Mouse (Mus musculus) lung, postnatal 0 days (tissue): ENCODE data around the gene Actl6a. TPM values are rescaled to one million over a fixed set of nuclear protein-coding genes. Genes with fewer than 3 reads are reported as not detected.
"Not testable (repeated sequence)": the region's sequence is repeated elsewhere in the genome, so short reads cannot be mapped to it uniquely, and the experiment has no call there.

ENCODE experiments used
- ATAC-seq: fragments of 200-750 bp; cut with Nextera tagmentation; 2 replicates; pipeline ENCODE4 v1.8.0; 2017; ENCODE audit warnings: moderate library complexity
- DNase-seq: peaks from one replicate; pipeline ENCODE4 v3.0.0-alpha.2; 2016; ENCODE audit warnings: low spot score
- H3K27ac ChIP-seq: fragments of 300-500 bp; sonication (generic); 2 replicates; pipeline ENCODE4 v1.5.1; 2014; ENCODE audit warnings: antibody characterized with exemption, mild to moderate bottlenecking, low read length, mixed read lengths
- H3K27me3 ChIP-seq: fragments of 300-500 bp; sonication (generic); replicated peaks from 2 replicates; pipeline ENCODE4 v1.6.1; 2014; ENCODE audit warnings: low read length, mixed read lengths; ENCODE audit not compliant: insufficient read depth
- H3K36me3 ChIP-seq: fragments of 300-500 bp; sonication (generic); 2 replicates; pipeline ENCODE4 v1.6.1; 2014; ENCODE audit warnings: low read length, mixed read lengths; ENCODE audit not compliant: insufficient read depth
- H3K4me1 ChIP-seq: fragments of 300-500 bp; sonication (generic); 2 replicates; pipeline ENCODE4 v1.6.1; 2014; ENCODE audit warnings: antibody characterized with exemption, low read depth, low read length, mixed read lengths; ENCODE audit not compliant: insufficient read depth
- H3K4me2 ChIP-seq: fragments of 300-500 bp; sonication (generic); replicated peaks from 2 replicates; pipeline ENCODE4 v1.6.1; 2014; ENCODE audit warnings: low read depth, mild to moderate bottlenecking, low read length, moderate library complexity, mixed read lengths
- H3K4me3 ChIP-seq: fragments of 300-500 bp; sonication (generic); 2 replicates; pipeline ENCODE4 v1.5.1; 2014; ENCODE audit warnings: low read depth, low read length
- H3K9ac ChIP-seq: fragments of 300-500 bp; sonication (generic); replicated peaks from 2 replicates; pipeline ENCODE4 v1.6.1; 2014; ENCODE audit warnings: low read depth, mild to moderate bottlenecking
- H3K9me3 ChIP-seq: fragments of 300-500 bp; sonication (generic); 2 replicates; pipeline ENCODE4 v1.6.1; 2016; ENCODE audit warnings: low read length, mixed read lengths
- CTCF ChIP-seq: IDR thresholded peaks from 2 replicates; pipeline ENCODE4 v1.5.1; 2016; ENCODE audit warnings: antibody characterized with exemption, mild to moderate bottlenecking
- EP300 ChIP-seq: IDR thresholded peaks from 2 replicates; pipeline ENCODE4 v1.6.1; 2016; ENCODE audit warnings: antibody characterized with exemption, mild to moderate bottlenecking, control low read depth
- WGBS: fragments of 180-500 bp; shearing (Covaris S2); extraction: QIAGEN DNeasy Blood & Tissue Kit; methylation state at CpG from one replicate; pipeline ENCODE4 v1.1.7; 2014; 5-methylcytosine and 5-hydroxymethylcytosine counted together
- polyA plus RNA-seq: library from polyadenylated mRNA; unstranded; fragments of >200 nt; fragmentation: Nextera tagmentation; extraction: Ambion mirVana; gene quantifications from 2 replicates; pipeline ENCODE4 v1.2.1, GENCODE M21; 2015

Actl6a gene
- polyA plus RNA-seq, 1 experiment from 2014 or later = 79.5 TPM

DNA sequence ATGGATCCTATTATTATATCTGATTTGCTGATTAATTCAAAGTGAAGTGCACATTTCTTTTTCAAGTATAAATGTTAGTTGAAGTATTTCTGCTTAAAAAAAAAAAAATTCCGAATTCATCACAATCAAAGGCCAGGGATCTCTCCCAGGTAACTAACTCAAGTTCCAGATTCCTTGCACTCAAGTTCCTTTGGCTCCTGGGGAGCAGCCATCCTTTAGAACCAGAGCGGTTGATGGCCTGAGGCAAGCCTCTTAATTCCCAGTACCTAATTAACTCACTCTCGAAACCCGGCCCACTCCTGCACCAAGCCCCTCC lies 1.9 kb downstream of the Actl6a start:
- H3K9me3 ChIP-seq = no peaks in the 10 kb centered on the region
- 5% methylated on average over 4 of the region's 4 CpGs for WGBS
- H3K4me3 ChIP-seq = peak overlapping the region; percentile 95
- no peak for TF ChIP-seq EP300
- no peak for TF ChIP-seq CTCF
- ATAC-seq = no peak
- no peaks in the 10 kb centered on the region; the same call in 1 of the 2 replicates for H3K4me1 ChIP-seq
- 0 out of 2 replicates have a peak, but pooled peaks cover 3% of the 10 kb centered on the region for H3K36me3 ChIP-seq
- H3K4me2 ChIP-seq = peak overlapping the region; percentile 61
- no peaks in the 10 kb centered on the region for H3K27me3 ChIP-seq
- no peak overlapping the region for H3K27ac ChIP-seq
- H3K9ac ChIP-seq = no peak overlapping the region
- DNase-seq = no peak

DNA sequence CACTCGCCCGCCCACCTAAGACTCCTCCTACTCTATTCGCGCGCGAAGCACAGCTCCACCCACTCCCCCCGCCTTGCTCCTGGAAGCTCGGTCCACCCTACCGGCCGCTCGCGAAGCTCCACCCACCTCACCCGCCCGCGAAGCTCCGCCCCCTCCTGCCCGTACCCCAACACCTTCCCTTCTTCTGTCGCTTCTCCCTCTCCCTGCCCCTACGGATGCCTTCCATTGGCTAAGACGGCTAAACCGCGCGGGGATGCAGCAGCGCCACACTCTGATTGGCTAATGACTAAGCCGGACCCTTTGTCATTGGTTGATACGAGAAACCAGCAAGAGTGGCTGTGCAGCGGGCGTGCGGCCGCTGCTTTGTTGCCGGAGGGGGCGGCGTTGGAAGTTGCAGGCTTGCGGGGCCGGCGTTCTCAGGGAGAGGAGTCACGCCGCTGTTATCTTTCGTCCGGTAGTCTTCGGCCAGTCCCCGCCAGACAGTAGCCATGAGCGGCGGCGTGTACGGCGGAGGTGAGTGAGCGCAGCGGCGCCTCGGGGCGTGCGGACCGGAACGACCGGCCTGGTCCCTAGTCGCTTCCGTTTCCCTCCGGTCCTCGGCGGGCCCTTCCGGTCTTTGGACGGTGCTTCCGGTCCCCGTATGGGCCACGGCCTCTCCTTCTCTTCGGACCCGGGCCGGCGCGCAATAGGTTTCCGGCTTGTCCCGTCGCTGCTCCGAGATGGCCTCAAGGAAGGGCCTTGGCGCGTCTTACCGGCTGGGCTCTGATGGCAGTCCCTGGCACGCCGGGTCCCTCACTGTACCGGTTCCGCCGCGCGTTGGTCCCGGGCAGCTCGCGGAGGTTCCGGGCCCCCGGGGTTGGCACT lies 2.5 kb downstream of the Actl6a start:
- TF ChIP-seq CTCF (peak; percentile 37), EP300 (no peak)
- peak; percentile 99 for DNase-seq
- Histone ChIP-seq H3K36me3 (peaks cover 3% of the 10 kb centered on the region; the same call in 1 of the 2 replicates), H3K27ac (peak overlapping the region; percentile 90), H3K27me3 (no peaks in the 10 kb centered on the region), H3K9ac (peak overlapping the region; percentile 88), H3K4me3 (peak overlapping the region; percentile 95), H3K4me2 (peak overlapping the region; percentile 61), H3K9me3 (no peaks in the 10 kb centered on the region), H3K4me1 (no peaks in the 10 kb centered on the region; the same call in 1 of the 2 replicates)
- under 1% methylated on average over 88 of the region's 90 CpGs for WGBS
- peak; percentile 99 for ATAC-seq

DNA sequence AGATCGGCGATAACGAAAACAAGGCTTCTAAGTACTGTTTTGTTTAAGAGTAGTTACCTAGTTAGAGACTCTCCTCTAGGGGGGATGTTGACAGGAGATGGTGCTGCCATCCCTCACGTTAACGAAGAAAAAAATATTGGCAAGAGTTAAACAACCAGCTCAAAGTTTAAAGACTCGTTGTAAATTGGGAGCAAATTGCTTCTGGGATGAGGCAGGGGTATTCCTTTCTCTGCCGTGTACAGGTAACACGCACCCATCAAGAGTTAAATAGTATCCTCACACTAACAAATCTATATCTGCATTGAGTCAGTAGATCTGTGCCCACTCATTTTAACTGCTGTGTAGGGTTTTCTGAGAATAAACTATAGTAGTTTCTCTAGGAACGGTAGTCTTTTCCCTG lies 3.3 kb downstream of the Actl6a start:
- DNase-seq = no peak
- Histone ChIP-seq H3K27me3 (no peaks in the 10 kb centered on the region), H3K9ac (peak overlapping the region; percentile 88), H3K36me3 (peaks cover 5% of the 10 kb centered on the region; the same call in 1 of the 2 replicates), H3K4me3 (peak overlapping the region; percentile 95), H3K9me3 (no peaks in the 10 kb centered on the region), H3K4me2 (peak overlapping the region; percentile 61), H3K4me1 (no peaks in the 10 kb centered on the region; the same call in 1 of the 2 replicates), H3K27ac (peak overlapping the region; percentile 90)
- TF ChIP-seq EP300 = no peak
- TF ChIP-seq CTCF = no peak
- no peak for ATAC-seq
- WGBS = 6% methylated on average over 9 of the region's 9 CpGs

DNA sequence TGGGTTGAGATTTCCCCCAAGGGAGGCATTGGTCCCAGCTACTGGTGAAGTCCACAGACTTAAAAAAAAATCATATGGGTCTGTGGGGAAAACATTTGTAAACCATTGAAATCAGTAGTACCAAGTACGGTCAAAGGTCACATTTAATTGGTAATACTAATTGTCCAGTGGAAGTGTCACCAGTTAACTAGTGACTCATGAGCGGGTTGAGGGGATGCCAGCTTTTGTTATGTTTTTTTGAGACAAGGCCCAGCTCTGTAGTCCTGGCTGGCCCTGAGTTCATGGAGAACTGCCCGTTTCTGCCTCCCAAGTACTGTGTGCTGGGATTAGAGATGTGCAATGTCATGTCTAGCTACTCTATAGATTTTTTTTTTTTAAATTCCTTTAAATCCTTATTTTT lies 7.6 kb downstream of the Actl6a start:
- Histone ChIP-seq H3K9me3 (no peaks in the 10 kb centered on the region), H3K36me3 (peaks cover 29% of the 10 kb centered on the region; the same call in 1 of the 2 replicates), H3K4me2 (no peak overlapping the region), H3K27me3 (no peaks in the 10 kb centered on the region), H3K27ac (no peak overlapping the region), H3K4me3 (no peak overlapping the region), H3K4me1 (no peaks in the 10 kb centered on the region; the same call in 1 of the 2 replicates), H3K9ac (no peak overlapping the region)
- WGBS = 94% methylated on average over 3 of the region's 3 CpGs
- ATAC-seq = no peak
- TF ChIP-seq EP300 (no peak), CTCF (no peak)
- DNase-seq = no peak

DNA sequence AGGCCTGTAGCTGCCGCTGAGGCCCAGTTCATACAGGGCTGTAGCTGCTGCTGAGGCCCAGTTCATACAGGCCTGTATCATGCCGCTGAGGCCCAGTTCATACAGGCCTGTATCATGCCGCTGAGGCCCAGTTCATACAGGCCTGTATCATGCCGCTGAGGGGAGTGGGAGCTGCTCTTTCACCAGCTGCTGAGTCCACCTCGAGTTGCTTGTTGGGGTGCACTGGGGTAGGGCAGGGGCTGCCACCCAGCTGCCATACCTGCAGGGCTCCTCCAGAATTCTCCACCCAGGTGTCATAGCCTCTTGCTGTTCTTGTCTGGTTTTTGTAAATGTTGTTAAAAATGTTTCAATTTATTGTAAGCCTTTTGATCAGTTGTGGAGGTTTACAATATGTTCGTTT lies 11.3 kb downstream of the Actl6a start:
- not testable (repeated sequence) for H3K27me3 ChIP-seq, H3K4me3 ChIP-seq, H3K4me1 ChIP-seq, H3K4me2 ChIP-seq, DNase-seq, ATAC-seq, H3K9ac ChIP-seq, H3K9me3 ChIP-seq
- WGBS = 96% methylated on average over 6 of the region's 6 CpGs
- Histone ChIP-seq H3K27ac (peak overlapping the region; percentile 14; the same call in 1 of the 2 replicates), H3K36me3 (peaks cover 35% of the 10 kb centered on the region; the same call in 1 of the 2 replicates)

DNA sequence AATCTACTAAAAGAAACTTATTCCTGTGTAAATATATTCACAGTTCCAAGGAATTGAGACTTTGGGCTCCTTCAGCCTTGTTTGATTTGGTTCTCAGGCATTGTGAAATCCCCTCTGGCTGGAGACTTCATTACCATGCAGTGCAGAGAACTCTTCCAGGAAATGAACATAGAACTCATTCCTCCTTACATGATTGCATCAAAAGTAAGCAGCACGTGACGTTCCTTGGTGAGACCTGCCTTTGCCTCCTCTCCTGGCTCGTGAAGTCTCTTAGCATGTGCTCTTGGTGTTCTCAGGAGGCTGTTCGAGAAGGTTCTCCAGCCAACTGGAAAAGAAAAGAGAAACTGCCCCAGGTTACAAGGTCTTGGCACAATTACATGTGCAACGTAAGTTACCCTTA lies 12.2 kb downstream of the Actl6a start:
- Histone ChIP-seq H3K27me3 (no peaks in the 10 kb centered on the region), H3K4me3 (no peak overlapping the region), H3K9me3 (no peaks in the 10 kb centered on the region), H3K36me3 (peaks cover 41% of the 10 kb centered on the region; the same call in 1 of the 2 replicates), H3K27ac (no peak overlapping the region), H3K4me1 (no peaks in the 10 kb centered on the region), H3K9ac (no peak overlapping the region), H3K4me2 (no peak overlapping the region)
- peak; percentile 91 for DNase-seq
- WGBS = 72% methylated on average over 5 of the region's 5 CpGs
- no peak for TF ChIP-seq CTCF
- peak; percentile 84 for TF ChIP-seq EP300
- peak; percentile 96 for ATAC-seq
